ENCODE assay signal across 8 mouse cellular contexts in the genomic region with DNA sequence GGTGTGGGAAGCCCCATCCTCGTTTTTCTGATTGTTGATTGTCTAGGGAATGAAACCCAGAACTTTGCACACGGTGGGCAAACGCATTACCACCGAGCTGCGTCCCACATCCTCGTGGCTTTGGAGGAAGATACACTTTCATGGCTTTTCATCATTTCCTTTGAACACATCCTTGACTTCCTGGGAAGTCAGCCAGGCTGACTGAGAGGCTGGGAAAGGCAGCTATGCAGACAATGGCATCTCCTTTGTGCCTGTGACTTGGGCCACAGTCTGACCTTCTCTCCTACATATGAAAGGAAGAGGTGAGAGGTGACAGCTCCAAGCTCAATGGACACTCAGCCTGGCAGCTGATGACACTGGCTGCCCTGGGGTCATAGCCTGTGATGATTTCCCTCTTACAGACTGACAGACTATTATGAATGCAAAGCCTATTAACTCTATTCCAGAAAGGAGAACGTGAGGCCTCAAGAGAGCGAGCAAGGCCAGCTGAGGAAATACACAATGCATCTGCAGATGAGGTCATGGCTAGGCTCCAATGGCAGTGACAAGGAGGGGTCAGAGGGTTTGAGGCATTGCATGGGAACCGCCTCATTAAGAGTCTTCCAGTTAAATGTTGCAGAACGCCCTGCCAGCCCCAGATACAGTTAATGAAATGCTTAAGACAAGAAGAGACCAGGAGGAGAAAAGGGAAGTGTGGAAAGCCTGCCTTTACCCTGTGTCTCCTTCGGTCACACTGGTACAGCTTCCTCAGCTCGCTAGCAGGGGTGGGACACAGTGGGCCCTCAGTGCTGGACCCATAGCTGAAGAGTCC.
DNase-seq lines count a peak whose midpoint lies in the region; ATAC-seq and TF ChIP-seq lines count a peak whose summit lies in the region.
"Had no signal": no experiment of that assay in that cellular context is flagged by ENCODE, and none has a peak within 500 bp of the region (broad histone marks: within the 10 kb centered on the region; RNA-seq: fewer than 3 reads in every experiment).

No protein-coding gene starts in this region.

- H3K4me2 ChIP-seq in liver, embryonic 14.5 days (ENCODE audit: low read depth): no peak overlapping the region
- H3K4me2 ChIP-seq in neural tube, embryonic 12.5 days (replicated peaks): no peak overlapping the region

- ATAC-seq in liver, embryonic 14.5 days (ENCODE audit: insufficient read depth): 0 out of 2 replicates have a peak, but pooled peaks have one; percentile 26
- ATAC-seq in neural tube, embryonic 12.5 days (ENCODE audit: low FRiP score, low read depth): peak; percentile 43
- no peak for ATAC-seq in CD4-positive, CD25-positive, alpha-beta regulatory T cell, adult 4 months

- 38% methylated on average over 12 of the region's 12 CpGs for WGBS in liver, embryonic 14.5 days (ENCODE audit: insufficient replicate concordance)
- 23% methylated on average over 12 of the region's 12 CpGs for WGBS in neural tube, embryonic 12.5 days

- H3K9me3 ChIP-seq in liver, embryonic 14.5 days (ENCODE audit: control insufficient read depth, low read length): no peaks in the 10 kb centered on the region
- H3K9me3 ChIP-seq in neural tube, embryonic 12.5 days: no peaks in the 10 kb centered on the region
- H3K9me3 ChIP-seq: megakaryocyte, embryonic 14.5 days had no signal

- no peak overlapping the region for H3K4me3 ChIP-seq in liver, embryonic 14.5 days (ENCODE audit: insufficient read depth in 1 of 2, low read depth in 2 of 2, low read length in 2 of 2)
- H3K4me3 ChIP-seq in neural tube, embryonic 12.5 days: no peak overlapping the region
- H3K4me3 ChIP-seq: megakaryocyte, embryonic 14.5 days had no signal

- peak; percentile 35 for DNase-seq in adipocyte (ENCODE audit: low spot score)
- peak; percentile 74 for DNase-seq in embryo, embryonic 11 days
- peak; percentile 36 to 39 for DNase-seq in heart, postnatal 36 days
- peak in 1 of 3 experiments; percentile 9 for DNase-seq in liver, embryonic 14.5 days (ENCODE audit: low read depth in 3 of 3, low spot score in 3 of 3)
- no peak for DNase-seq in cerebellum, postnatal 14 days

- intact Hi-C loops in heart, postnatal 36 days (cut with DNase I): loop anchor here (2.0 kb wide), 1 partner anchor 20 kb away; no protein-coding TSS in a partner anchor

- H3K27ac ChIP-seq in liver, embryonic 14.5 days: no peak overlapping the region
- H3K27ac ChIP-seq in neural tube, embryonic 12.5 days: no peak overlapping the region

- TF ChIP-seq EP300 in liver, embryonic 14.5 days (IDR thresholded peaks at IDR 0.05; ENCODE audit: low read depth): no peak

- H3K9ac ChIP-seq in liver, embryonic 14.5 days (replicated peaks): no peak overlapping the region
- no peak overlapping the region for H3K9ac ChIP-seq in neural tube, embryonic 12.5 days

- no peaks in the 10 kb centered on the region for H3K4me1 ChIP-seq in liver, embryonic 14.5 days (replicated peaks; ENCODE audit: control insufficient read depth in 2 of 2, insufficient read depth in 2 of 2, low read length in 1 of 2)
- peaks cover 52% of the 10 kb centered on the region for H3K4me1 ChIP-seq in neural tube, embryonic 12.5 days
- H3K4me1 ChIP-seq: megakaryocyte, embryonic 14.5 days had no signal

- no peak for TF ChIP-seq CTCF in liver, embryonic 14.5 days (IDR thresholded peaks at IDR 0.05; ENCODE audit: low read depth)

- H3K36me3 ChIP-seq in liver, embryonic 14.5 days (replicated peaks; ENCODE audit: control insufficient read depth, insufficient read depth, low read depth): no peaks in the 10 kb centered on the region
- H3K36me3 ChIP-seq in neural tube, embryonic 12.5 days: no peaks in the 10 kb centered on the region

- no peaks in the 10 kb centered on the region for H3K27me3 ChIP-seq in liver, embryonic 14.5 days (ENCODE audit: control insufficient read depth, insufficient read depth, low read length)
- H3K27me3 ChIP-seq in neural tube, embryonic 12.5 days (replicated peaks): no peaks in the 10 kb centered on the region

Comparison
In these comparisons a context has a peak if more than half of its experiments do, and no peak if none do; other contexts are left out.
1. DNase-seq: peak in adipocyte (single experiment), embryo, embryonic 11 days (single experiment) and heart, postnatal 36 days (2 of 2); none in cerebellum, postnatal 14 days (0 of 2).